Mouse (Mus musculus): Measurements from ENCODE around the gene Pex16.

Pex16 gene

DNA sequence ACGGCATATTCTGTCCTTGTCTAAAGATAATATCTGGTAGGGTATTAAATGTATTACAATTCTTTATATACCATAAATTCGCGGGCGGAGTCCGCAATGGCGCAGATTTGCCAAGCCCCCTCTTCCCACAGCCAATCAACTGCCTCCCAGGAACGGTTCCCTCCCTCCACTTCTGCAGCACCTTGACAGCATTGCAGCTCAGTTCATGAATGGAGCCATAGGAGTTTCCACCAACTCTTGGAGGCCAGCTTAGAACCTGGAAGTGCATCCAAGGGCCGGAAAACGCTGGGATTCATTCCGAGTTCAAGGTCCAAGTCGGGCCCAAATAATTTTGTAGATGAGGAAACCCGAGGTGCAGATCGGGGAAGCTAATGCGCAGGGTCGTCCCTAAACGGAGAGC lies at the start of gene Pex16, which contains the start of gene Large2:
Gene Pex16, plus strand, starts transcription at position 163 of the 400 bp plus-strand sequence.
Gene Large2, minus strand, starts transcription at position 356 of the 400 bp plus-strand sequence.
- peak in 1 of 2 experiments; percentile 35 for DNase-seq (ENCODE audit: low spot score in 2 of 2)

DNA sequence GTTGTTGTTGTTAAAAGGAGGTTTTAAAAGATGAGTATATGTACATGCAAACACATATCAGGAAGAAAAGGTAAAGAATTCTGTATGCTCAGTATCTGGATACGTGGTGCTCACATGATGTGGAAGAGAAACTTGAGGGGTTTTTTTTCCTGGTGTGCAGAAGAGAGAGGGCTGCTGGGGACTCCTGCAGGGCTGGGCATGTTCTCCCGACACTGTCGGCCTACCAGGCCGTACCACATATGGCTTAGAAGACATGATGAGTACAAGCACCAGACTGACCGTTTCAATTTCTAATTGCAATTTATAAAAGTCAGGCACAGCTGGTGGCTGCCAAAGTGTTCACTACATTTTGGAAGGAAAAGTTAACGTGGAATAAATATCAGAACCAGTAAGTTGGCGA lies 48.8 kb upstream of the Pex16 start:
- DNase-seq (ENCODE audit: low spot score in 2 of 2), result no peak

DNA sequence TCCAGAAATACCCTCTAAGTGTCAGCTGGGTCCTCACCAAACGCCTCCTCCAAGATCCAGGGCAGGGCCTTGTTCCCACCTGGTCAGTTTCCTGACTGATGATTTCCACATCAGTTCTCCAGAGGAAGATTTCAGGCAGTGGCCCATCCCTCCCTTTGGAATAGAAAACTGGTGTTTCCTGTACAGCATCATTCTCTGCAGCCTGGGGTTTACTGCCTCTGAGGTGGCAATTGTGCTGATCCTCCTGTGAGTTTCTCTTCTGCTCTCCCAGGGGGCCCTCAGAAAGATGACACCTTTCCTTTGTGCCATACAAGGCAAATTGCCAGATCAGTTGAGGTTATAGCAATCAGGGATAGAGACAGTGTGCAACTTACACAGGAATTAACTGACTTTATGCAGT lies 48.3 kb upstream of the Pex16 start:
- no peak for DNase-seq (ENCODE audit: low spot score in 2 of 2)

DNA sequence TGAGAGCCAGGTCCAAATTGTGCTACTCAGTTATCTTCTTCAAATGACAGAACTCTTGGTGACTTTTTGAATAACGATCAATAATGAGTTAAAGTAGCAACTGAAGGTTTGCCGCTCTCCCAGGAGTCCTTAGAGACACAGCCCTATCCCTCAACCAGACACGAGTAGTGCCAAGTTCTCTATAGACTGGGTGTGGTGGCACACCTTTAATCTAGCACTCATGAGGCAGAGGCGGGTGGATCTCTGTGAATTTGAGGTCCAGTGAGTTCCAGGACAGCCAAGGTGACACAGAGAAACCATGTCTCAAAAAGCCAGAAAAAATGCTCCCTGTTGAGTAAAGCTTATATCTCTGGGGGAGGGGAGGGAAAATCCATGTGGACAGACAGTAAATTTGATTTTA lies 46.9 kb upstream of the Pex16 start:
- DNase-seq (ENCODE audit: low spot score in 2 of 2), result no peak

DNA sequence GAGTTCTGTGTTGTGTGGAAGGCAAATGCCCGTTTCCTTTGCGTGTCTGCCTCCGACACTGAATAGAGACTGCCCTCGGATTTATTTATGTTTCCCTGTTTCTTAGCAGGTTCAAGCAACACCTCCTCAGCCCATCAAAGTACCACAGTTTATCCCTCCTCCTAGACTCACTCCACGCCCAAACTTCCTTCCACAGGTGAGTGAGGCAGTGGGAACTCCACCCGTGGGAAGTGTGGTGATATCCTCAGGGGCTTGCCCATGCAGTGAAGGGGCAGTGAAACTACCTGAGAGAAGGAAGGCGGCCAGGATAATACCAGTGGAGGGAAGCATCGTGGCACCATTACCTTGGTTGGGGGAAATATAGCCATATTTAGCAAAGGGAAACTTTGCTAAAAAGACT lies 46.3 kb upstream of the Pex16 start:
- DNase-seq (ENCODE audit: low spot score in 2 of 2), result no peak

DNA sequence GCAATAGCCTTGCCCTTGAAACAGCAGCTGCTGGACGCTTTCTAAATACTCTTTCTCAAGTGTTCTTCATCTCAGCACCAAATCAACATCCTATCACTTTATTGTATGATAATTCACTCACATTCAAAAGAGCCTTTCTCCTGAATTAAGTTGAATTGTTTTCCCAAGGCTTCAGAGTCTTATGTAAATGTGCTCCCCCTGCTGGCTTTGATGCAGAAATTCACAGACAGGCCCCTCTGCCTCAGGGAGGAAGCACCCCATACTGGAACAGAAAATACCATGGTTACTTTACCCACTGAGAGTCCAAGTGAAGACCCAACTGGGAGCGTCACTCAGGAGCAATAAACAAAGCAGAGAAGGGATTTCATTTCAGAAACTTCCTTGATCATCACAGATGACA lies 43.6 kb upstream of the Pex16 start:
- DNase-seq (ENCODE audit: low spot score in 2 of 2), result no peak

DNA sequence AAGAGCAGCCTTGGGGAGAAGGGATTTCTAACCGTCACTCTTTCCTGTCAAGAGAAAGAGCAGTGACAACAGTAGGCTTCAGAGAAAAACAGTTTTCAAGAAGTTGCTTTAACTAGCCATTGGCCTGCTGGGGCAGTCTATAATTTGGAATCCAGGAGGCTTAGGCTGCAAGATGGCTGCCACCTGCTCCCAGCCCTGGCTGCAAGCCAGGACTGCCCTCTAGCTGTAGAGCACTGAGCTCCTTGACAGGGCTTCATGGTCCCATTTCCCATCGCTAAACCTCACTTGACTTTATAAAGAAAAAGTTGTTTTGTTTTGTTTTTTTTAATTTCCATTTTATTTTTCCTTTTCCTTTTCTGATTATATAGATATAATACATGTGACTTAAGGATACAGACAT lies 43.1 kb upstream of the Pex16 start:
- no peak for DNase-seq (ENCODE audit: low spot score in 2 of 2)

DNA sequence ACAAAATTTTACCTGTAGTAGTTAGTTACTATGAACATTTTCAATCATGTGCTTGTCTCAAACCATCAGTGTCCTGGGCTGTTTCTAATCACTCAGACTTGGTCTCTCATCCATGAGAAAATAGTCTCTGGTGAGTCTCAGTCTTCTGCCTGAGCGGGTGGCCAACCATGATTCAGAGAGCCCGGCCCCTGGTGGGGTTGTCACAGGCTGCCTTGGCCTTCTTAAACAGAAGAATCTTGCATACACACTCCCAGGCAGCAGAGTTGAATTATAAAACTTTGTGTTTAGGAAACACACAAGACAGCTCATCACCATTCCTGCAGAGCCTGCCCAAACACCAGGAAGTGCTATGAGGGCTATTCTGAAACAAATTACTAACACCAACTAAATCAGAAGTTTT lies 42.6 kb upstream of the Pex16 start:
- DNase-seq (ENCODE audit: low spot score in 2 of 2), result no peak

DNA sequence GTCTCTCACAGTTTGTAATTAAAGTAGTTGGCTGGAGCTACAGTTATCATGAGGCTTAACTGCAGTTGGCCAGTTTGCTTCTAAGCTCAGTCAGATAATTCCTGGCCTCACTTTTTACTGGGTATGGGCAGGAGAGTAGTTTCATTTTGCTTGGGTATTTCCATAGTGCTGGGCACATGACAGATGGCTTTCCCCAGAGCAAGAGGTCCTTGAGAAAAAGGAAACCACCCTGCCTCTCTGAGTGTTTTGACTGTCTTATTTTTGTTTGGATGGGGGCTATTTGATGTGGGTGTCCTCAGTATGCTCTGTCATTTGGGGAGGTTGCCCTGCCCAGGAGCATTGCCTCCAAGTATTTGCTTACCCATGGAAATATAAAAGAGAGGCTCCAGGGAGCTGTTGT lies 32.1 kb upstream of the Pex16 start:
- DNase-seq (ENCODE audit: low spot score in 2 of 2), result no peak

DNA sequence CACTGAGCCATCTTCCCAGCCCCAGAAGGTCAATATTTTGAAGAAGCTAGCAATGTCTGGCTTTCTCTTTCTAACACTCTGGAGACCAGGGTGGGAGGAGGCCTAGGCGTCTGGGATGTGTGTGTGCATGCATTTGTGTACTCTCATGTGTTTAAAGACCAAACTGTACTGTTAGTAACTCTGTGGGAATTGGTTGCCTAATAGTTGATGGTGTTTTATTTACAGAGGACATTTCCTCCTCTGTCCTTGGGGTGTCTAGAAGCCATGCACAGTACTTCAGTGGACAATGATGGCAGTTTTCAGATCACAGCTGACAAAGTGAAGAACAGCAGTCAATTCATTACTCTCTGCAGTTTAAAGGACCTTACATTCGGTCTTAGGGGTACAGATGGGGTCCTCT lies 27.3 kb upstream of the Pex16 start:
- no peak for DNase-seq (ENCODE audit: low spot score in 2 of 2)

DNA sequence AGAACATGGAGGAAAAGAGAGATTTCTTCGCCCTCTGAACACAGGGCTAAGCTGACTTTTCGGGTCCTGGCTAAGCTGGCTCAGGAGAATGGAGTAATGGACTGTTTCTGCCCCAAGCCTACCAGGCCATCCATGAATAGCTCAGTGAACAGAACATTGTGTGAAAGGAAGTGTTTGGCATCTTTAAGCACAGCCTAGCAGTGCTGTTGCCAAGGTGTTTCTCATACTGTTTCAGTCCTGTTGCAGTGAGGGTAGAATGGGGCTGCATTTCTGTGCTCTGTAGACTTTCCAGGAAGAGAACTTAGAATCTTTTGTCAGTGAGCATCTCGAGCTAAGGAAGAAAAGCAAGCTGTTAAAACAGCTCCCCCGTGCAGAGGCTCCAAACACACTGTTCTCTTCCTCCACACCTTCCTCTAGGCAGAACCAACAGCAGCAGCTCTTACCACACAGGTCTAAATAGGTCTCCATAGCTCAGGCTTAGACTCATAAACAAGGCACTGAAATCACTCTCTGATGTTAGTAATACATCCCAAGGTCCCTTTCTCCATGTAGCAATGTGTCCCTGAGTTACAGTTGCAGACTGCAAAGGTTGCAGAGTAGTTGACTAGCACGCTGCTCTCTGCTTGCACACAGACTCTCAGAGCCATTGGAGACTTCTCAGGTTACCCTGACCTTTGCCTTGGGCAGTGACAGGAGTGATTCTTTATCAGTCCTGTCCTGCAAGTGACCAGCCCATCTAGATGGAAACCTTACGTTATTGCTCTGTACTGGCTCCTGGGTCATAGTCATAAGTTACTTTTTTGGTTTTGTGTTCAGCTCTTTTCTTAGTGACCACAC lies 24.7 kb upstream of the Pex16 start:
- DNase-seq (ENCODE audit: low spot score in 2 of 2), result no peak

DNA sequence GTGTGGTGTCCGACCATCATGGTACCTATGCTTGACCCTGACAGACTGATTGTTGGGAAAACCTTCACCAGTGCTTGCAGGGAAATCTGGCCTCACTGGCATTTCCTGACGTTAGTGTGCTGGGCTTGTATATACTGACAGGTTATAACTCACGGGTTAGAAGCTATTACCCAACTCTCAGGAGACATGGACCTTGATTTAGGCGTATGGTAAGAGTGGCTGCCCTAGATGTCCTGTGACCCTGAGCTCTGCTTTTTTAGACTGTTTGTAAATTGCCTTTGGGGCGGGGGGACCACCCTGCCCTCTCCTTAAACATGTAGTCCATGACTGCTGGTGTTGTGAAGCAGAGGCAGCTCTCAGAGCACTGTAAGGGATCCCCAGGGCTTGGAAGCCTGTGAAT lies 23.8 kb upstream of the Pex16 start:
- no peak for DNase-seq (ENCODE audit: low spot score in 2 of 2)

DNA sequence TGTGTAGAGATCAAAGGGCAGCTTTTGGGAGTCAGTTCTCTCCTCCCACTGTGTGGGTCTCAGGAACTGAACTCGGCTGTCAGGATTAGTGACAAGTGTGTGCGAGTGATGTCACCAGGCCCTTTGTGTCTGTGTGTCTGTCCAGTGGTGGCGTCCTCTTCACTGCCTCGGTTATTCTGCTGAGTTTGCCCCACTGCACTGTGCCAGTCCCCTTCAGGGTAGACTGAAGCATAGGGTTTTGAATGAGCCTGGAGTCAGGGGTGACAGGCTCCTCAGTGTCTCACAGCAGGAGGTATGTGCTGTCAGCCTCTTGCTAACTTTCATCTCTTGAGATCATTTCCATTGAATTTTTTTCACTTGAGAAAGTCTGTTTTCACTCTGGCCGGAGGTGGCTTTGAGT lies 21.1 kb upstream of the Pex16 start:
- no peak for DNase-seq (ENCODE audit: low spot score in 2 of 2)

DNA sequence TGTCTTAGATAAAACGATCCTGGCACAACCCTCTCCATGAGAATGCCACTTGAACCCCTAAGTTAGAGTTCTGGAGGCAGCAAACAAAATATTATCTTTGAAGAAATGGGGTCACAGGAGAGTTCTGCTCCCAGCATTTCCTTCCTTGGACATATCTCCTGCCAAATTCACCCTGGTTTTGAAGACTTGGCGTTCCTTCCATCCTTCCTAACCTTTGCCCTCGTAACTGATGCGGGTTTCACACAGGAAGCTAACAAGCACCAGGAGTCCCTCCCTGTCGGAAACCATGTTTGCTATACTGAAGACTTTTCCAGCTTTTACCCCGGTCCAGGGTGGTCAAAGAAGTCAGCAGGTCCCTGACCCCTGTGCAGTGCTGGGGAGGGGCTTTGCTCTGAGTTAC lies 20.3 kb upstream of the Pex16 start:
- peak; percentile 15 to 61 for DNase-seq (ENCODE audit: low spot score in 2 of 2)

DNA sequence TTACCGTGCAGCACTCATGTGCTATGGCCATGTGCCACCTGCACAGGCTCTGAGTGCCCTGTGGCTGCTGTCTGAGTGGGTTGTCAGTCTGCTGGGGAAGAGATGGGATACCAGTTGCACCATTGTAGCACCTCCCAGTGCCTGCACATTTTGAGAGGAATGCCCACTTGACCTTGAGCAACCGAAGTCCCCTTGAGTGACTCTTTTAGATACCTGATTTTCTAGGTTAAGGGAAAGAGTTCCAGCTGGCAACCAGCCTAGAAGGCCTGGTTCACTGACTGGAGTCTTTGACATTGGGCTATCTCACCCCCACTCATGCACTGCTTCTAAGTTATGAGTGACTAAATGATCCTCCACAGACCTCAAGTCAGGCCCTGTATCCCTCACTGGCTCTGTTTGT lies 15.2 kb upstream of the Pex16 start:
- DNase-seq (ENCODE audit: low spot score in 2 of 2), result no peak

DNA sequence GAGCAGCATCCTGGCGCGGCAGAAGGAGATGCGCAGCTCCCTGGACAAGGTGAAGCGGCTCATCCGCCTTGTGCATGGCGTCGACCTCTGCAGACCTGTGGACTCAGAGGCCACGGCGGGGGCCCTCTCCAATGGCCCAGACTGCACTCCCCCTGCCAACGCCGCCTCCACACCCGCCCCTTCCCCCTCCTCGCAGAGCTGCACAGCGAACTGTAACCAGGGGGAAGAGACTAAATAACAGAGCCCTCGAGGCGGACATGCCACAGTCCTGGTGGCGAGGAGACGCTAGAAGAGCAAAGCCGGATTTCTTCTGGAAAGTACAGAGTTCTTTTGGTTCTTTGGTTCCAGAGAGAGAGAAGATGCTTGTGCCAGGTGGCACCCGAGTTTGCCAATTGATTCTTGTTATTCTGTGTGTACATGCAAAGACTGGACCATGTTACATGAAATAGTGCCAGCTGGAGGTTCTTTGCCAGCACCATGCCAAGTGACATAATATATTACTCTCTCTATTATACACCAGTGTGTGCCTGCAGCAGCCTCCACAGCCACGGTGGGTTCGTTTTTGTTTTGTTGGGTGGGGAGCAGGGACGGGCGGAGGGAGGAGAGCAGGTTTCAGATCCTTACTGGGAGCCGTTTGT lies 14.2 kb upstream of the Pex16 start:
- DNase-seq (ENCODE audit: low spot score in 2 of 2), result no peak

DNA sequence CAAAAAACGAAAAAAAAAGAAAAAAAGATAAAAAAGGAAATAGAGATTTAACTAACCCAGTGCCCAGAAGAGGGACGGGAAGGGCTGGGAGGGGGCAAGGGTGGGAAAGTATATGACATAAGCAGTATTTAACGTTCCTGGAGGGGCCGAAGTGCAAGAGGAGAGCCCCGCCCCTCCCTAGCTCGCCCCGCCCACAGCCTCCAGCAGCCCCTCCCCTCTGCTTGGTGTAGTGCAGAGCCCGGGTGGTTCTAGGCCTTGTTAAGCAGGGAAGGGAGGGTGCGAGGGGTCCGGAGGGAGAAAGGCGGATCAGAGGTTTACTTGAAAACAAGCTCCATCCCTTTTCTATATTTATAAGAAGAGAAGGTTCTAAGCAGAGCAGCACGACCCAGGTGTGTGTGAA lies 13.6 kb upstream of the Pex16 start:
- DNase-seq (ENCODE audit: low spot score in 2 of 2), result no peak

DNA sequence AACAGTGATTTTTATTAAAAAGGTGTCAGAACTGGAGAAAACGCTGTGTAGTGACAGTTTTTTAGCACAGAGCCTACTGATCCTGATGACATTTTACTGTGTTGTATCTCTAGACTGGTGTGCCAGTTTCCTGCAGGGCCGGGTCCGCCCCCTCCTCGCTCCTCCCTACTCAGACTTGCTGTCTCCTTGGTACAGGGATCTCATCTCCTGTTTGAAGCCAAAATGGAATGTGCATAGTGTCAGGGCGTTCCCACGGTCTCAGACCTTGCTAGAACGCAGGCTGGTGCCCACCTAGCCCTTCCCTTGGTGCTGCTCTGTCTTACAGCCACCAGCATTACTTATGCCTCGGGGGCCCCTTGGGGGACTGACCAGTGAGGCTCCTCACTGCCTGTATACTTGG lies 12.7 kb upstream of the Pex16 start:
- DNase-seq (ENCODE audit: low spot score in 2 of 2), result no peak

DNA sequence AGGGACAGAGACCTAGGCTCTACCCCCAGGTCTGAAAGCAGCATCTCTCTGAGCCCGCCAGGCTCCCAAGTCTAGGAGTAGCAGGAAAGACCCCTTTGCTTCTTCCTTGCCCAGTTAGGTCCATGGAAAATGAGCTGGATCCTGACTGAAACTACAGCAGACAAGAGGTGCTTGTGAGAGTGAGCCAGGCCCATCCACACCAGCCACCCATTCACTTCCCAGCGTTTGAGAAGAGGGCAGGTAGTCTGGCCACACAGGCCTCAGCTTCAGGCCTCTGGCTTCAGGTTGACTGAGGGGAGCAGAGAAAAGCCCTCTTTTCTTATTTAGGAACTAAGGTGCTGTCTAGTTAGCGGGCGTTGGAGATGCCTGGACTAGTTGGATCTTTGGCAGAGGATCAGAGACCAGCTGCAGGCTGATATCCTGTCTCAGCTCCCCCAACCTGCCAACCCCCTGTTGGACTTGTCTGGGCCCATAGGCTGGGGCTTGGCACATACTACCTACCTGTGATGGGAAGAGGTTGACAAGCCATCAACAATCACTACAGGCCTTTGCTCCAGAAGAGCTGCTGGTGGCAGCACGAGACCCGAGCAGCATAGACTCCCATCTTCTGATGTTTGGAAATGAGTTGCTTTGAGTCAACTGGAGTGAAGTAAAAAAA lies 11.8 kb upstream of the Pex16 start:
- no peak for DNase-seq (ENCODE audit: low spot score in 2 of 2)

DNA sequence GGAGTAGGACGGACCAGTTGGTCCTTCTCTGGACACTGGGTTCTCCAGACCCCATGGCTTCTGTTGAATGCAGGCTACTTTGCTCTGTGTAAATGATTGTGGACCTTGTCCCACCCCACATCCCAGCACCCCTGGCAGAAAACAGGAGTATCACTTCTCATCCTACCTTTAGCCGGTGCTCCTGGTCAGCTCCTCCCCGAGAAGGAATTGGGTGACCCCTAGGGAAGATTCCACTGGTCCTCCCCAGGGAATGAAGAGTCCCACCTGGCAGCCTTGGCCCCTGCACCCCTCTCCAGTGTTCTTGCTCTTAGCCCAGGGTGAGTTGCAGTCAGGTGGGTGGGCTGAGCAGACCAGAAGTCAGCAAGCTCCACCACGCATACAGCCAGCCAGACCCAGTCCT lies 10.4 kb upstream of the Pex16 start:
- DNase-seq (ENCODE audit: low spot score in 2 of 2), result no peak

DNA sequence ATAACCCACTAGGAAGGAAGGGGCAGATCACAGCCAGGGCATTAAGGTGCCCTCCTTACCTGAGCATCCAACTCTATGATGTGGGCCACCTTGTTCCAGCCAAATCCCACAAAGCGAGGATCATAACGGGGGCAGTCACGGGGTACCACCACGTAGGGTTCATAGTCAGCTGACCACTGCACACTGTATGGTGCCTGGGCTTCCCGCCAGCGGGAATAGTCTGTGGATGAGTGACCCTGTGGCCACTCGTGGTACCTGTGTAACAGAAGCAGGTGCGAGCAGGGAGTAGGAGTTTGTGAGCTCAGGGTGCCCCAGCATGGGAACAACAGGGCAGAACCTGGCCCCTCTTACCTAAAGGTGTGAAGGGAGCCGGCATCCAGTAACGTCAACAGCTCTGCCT lies 8.9 kb upstream of the Pex16 start:
- DNase-seq (ENCODE audit: low spot score in 2 of 2), result no peak

DNA sequence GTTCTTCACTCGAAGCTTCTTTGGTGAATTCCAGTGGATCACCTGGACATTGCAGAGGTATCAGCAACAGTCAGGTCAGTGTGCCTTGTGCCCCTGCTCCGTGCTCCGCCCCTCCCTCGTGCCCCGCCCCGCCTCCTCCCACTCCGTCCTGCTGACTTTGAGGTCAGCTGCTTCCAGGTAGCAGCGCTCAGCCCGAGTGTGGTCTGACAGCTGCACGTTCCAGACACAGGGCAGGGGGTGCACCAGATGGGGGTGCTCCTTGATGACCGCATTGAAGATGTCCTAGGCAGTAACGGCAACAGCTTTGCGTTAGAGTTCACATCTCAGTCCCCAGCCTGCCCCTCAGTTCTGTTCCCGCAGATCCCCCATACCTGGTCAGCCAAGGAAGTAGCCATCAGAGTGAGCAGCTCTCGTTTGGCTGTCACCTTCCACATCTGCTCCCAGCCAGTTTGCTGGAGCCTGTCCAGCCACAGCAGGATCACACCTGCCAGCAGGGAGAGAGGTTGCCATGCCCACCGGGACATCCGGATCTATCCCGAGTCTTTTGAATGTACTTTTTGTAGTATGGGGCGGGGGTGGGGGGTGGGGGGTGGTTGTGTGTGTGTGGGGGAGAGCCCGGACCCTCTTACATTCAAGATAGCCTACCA lies 7.0 kb upstream of the Pex16 start:
- DNase-seq (ENCODE audit: low spot score in 2 of 2), result no peak

DNA sequence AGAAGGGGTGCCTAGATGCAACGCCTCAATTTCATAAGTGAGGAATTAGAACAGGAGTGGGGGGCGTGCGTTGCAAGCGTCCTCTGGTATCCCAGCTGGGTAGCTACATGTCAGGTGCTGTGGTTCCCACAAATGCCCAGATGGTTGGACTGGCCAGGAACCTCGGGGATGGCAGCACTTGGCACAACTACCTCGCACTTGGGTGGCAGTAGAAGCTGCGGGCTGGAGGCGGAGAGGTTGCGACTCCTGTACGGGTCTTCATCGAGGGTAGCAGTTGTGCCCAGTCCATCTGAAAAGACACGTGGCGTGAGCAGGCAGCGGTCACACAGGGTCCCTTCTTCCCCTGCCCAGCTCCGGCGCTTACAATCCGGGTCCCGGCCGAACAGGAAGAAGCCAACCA lies 4.1 kb upstream of the Pex16 start:
- DNase-seq (ENCODE audit: low spot score in 2 of 2), result no peak
